Mouse (Mus musculus) small intestine, adult 2 months (tissue): ENCODE data around the gene Esyt1. TPM values are rescaled to one million over a fixed set of nuclear protein-coding genes. Genes with fewer than 3 reads are reported as not detected.
A peak's percentile ranks its signal among the peaks of the same experiment; 100 is the strongest.
"Not testable (repeated sequence)": the region's sequence is repeated elsewhere in the genome, so short reads cannot be mapped to it uniquely, and the experiment has no call there.

Source experiments
- H3K27ac ChIP-seq: fragments of 200-500 bp; 2 replicates; pipeline ENCODE4 v1.5.1; 2012; ENCODE audit warnings: low read depth, low read length, control low read depth, inconsistent platforms; ENCODE audit not compliant: insufficient read depth
- H3K27me3 ChIP-seq: fragments of 200-500 bp; 2 replicates; pipeline ENCODE4 v1.6.1; 2012; ENCODE audit warnings: mild to moderate bottlenecking, moderate library complexity, low read length, inconsistent platforms; ENCODE audit not compliant: control insufficient read depth, insufficient read depth
- H3K36me3 ChIP-seq: fragments of 200-500 bp; 2 replicates; pipeline ENCODE4 v1.6.1; 2012; ENCODE audit warnings: mild to moderate bottlenecking, low read length, control low read depth, inconsistent platforms; ENCODE audit not compliant: control insufficient read depth, insufficient read depth
- H3K4me1 ChIP-seq: fragments of 200-500 bp; 2 replicates; pipeline ENCODE4 v1.6.1; 2012; ENCODE audit warnings: low read length, inconsistent platforms, mixed read lengths; ENCODE audit not compliant: control insufficient read depth, insufficient read depth, insufficient read length
- H3K4me3 ChIP-seq: fragments of 200-500 bp; 2 replicates; pipeline ENCODE4 v1.5.1; 2012; ENCODE audit warnings: low read depth, mild to moderate bottlenecking, control low read depth, inconsistent platforms, low read length, moderate library complexity
- CTCF ChIP-seq: fragments of 200-500 bp; IDR thresholded peaks from 2 replicates; pipeline ENCODE4 v1.5.1; 2012; ENCODE audit warnings: low read depth, mild to moderate bottlenecking, control low read depth, inconsistent platforms, low read length, moderate library complexity, mixed read lengths; ENCODE audit not compliant: insufficient replicate concordance, insufficient read length; ENCODE audit errors: extremely low read depth
- POLR2A ChIP-seq: fragments of 200-500 bp; IDR thresholded peaks from 2 replicates; pipeline ENCODE4 v1.6.1; 2012; ENCODE audit warnings: low read depth, mild to moderate bottlenecking, control low read depth, inconsistent platforms, low read length, moderate library complexity
- WGBS: fragments of 180-500 bp; shearing (Covaris S2); methylation state at CpG from one replicate; pipeline ENCODE4 v1.1.7; 2018; 5-methylcytosine and 5-hydroxymethylcytosine counted together
- polyA plus RNA-seq: library from polyadenylated mRNA; depleted of rRNA; stranded (reverse); fragments of >200 nt; gene quantifications from 2 replicates; pipeline ENCODE4 v1.2.3, GENCODE M21; 2012

Gene Esyt1
- polyA plus RNA-seq, 1 experiment, result 26.3 TPM

GRCm38 (mm10) chr10:128509203-128509602, 16.5 kb downstream of the Esyt1 start:
- no peak for TF ChIP-seq POLR2A
- no peak for TF ChIP-seq CTCF
- 84% methylated on average over 9 of the region's 9 CpGs for whole genome bisulfite sequencing
- H3K27ac ChIP-seq, result no peak overlapping the region
- H3K27me3 ChIP-seq, result no peaks in the 10 kb centered on the region
- H3K4me3 ChIP-seq, result no peak overlapping the region
- H3K36me3 ChIP-seq, result peaks cover 21% of the 10 kb centered on the region
- H3K4me1 ChIP-seq, result peaks cover 7% of the 10 kb centered on the region

- WGBS, result 73% methylated on average over 9 of the region's 9 CpGs
- no peak overlapping the region for H3K27ac ChIP-seq
- no peaks in the 10 kb centered on the region for H3K27me3 ChIP-seq
- TF ChIP-seq POLR2A (no peak), CTCF (no peak)
- H3K4me3 ChIP-seq, result no peak overlapping the region
- H3K36me3 ChIP-seq, result peaks cover 17% of the 10 kb centered on the region
- H3K4me1 ChIP-seq, result peaks cover 7% of the 10 kb centered on the region
Observed at GRCm38 (mm10) chr10:128508260-128508659, 17.4 kb downstream of the Esyt1 start.

GRCm38 (mm10) chr10:128505974-128506373, 19.7 kb downstream of the Esyt1 start:
- 98% methylated on average over 14 of the region's 14 CpGs for WGBS
- TF ChIP-seq POLR2A (no peak), CTCF (no peak)
- H3K36me3 ChIP-seq, result peaks cover 7% of the 10 kb centered on the region

GRCm38 (mm10) chr10:128505371-128505667, 20.4 kb downstream of the Esyt1 start:
- 81% methylated on average over 5 of the region's 5 CpGs for WGBS
- not testable (repeated sequence) for H3K4me3 ChIP-seq, H3K27ac ChIP-seq, H3K36me3 ChIP-seq, H3K27me3 ChIP-seq
- peaks cover 13% of the 10 kb centered on the region for H3K4me1 ChIP-seq

More at GRCm38 (mm10) chr10:128505974-128506373, 19.7 kb downstream of the Esyt1 start:
- Histone ChIP-seq H3K27me3 (no peaks in the 10 kb centered on the region), H3K4me1 (peaks cover 13% of the 10 kb centered on the region), H3K4me3 (no peak overlapping the region), H3K27ac (no peak overlapping the region)

- Histone ChIP-seq H3K27me3 (no peaks in the 10 kb centered on the region), H3K27ac (peak overlapping the region; percentile 5; the same call in 1 of the 2 replicates), H3K36me3 (0 out of 2 replicates have a peak, but pooled peaks cover under 1% of the 10 kb centered on the region), H3K4me1 (peaks cover 13% of the 10 kb centered on the region), H3K4me3 (no peak overlapping the region)
- 36% methylated on average over 9 of the region's 9 CpGs for WGBS
- TF ChIP-seq POLR2A, result no peak
- TF ChIP-seq CTCF, result no peak
Observed at GRCm38 (mm10) chr10:128504641-128505370, 20.9 kb downstream of the Esyt1 start.

GRCm38 (mm10) chr10:128504012-128504411, 21.7 kb downstream of the Esyt1 start:
- no peaks in the 10 kb centered on the region for H3K27me3 ChIP-seq
- 28% methylated on average over 3 of the region's 3 CpGs for WGBS
- H3K36me3 ChIP-seq, result no peaks in the 10 kb centered on the region
- 0 out of 2 replicates have a peak overlapping the region, but pooled peaks have one; percentile 5 for H3K27ac ChIP-seq
- TF ChIP-seq POLR2A, result no peak
- TF ChIP-seq CTCF, result no peak
- H3K4me1 ChIP-seq, result peaks cover 13% of the 10 kb centered on the region
- H3K4me3 ChIP-seq, result no peak overlapping the region

GRCm38 (mm10) chr10:128503532-128503931, 22.1 kb downstream of the Esyt1 start:
- H3K4me3 ChIP-seq, result no peak overlapping the region
- peaks cover 13% of the 10 kb centered on the region for H3K4me1 ChIP-seq
- H3K36me3 ChIP-seq, result no peaks in the 10 kb centered on the region
- H3K27me3 ChIP-seq, result no peaks in the 10 kb centered on the region
- TF ChIP-seq CTCF (no peak), POLR2A (no peak)
- no peak overlapping the region for H3K27ac ChIP-seq
- WGBS, result 82% methylated on average over 8 of the region's 8 CpGs
